Mouse (Mus musculus) mature B cell (primary cell): ENCODE results near the gene Gm30191.
"Not testable (repeated sequence)": the region's sequence is repeated elsewhere in the genome, so short reads cannot be mapped to it uniquely, and the experiment has no call there.

Experiments
- in situ Hi-C: fragments of 300-500 bp; cut with MboI; formaldehyde crosslinking; loops from 2 replicates; pipeline ENCODE4 v1.14.3; 2019

Gm30191 gene

GRCm38 (mm10) chr4:134252131-134252910 is 5.6 kb downstream of the Gm30191 start:
- in situ Hi-C loops: no loop called here

GRCm38 (mm10) chr4:134252911-134253721 is 6.4 kb downstream of the Gm30191 start:
- in situ Hi-C loops: no loop called here

GRCm38 (mm10) chr4:134253722-134254324 is 7.1 kb downstream of the Gm30191 start, which contains the start of gene Grrp1:
Grrp1 (minus strand) TSS chr4:134254106.
- in situ Hi-C loops: no loop called here

GRCm38 (mm10) chr4:134254835-134255234 is 8.1 kb downstream of the Gm30191 start:
- in situ Hi-C loops: no loop called here

GRCm38 (mm10) chr4:134255854-134256253 is 9.1 kb downstream of the Gm30191 start:
- in situ Hi-C loops: no loop called here

GRCm38 (mm10) chr4:134256407-134257197 is 9.9 kb downstream of the Gm30191 start:
- in situ Hi-C loops: no loop called here

- in situ Hi-C loops: no loop called here
These were observed 10.7 kb downstream of the Gm30191 start for GRCm38 (mm10) chr4:134257198-134258009.

GRCm38 (mm10) chr4:134258354-134258753 is 11.6 kb downstream of the Gm30191 start:
- in situ Hi-C loops: no loop called here

- in situ Hi-C loops: no loop called here
These were observed 16.5 kb downstream of the Gm30191 start for GRCm38 (mm10) chr4:134263191-134263590.

- in situ Hi-C loops: no loop called here
These were observed 19.3 kb downstream of the Gm30191 start for GRCm38 (mm10) chr4:134265860-134266585.

GRCm38 (mm10) chr4:134268102-134268655 is 21.4 kb downstream of the Gm30191 start:
- in situ Hi-C loops: no loop called here

- in situ Hi-C loops: not testable (repeated sequence)
These were observed 22.9 kb downstream of the Gm30191 start for GRCm38 (mm10) chr4:134269622-134270021.

GRCm38 (mm10) chr4:134271979-134272378 is 25.2 kb downstream of the Gm30191 start:
- in situ Hi-C loops: no loop called here

GRCm38 (mm10) chr4:134272731-134273416 is 26.1 kb downstream of the Gm30191 start:
- in situ Hi-C loops: no loop called here

GRCm38 (mm10) chr4:134273417-134274345 is 26.9 kb downstream of the Gm30191 start:
- in situ Hi-C loops: no loop called here

GRCm38 (mm10) chr4:134284942-134285341 is 38.2 kb downstream of the Gm30191 start:
- in situ Hi-C loops: loop anchor here (5.0 kb wide), 1 partner anchor 98 kb away; the partner anchor contains the start of gene Cep85

GRCm38 (mm10) chr4:134286226-134287167 is 39.8 kb downstream of the Gm30191 start:
- in situ Hi-C loops: loop anchor here (5.0 kb wide), 1 partner anchor 99 kb away; the partner anchor contains the start of gene Cep85
